Mouse (Mus musculus): ENCODE results near the gene Gnb1.

DNA sequence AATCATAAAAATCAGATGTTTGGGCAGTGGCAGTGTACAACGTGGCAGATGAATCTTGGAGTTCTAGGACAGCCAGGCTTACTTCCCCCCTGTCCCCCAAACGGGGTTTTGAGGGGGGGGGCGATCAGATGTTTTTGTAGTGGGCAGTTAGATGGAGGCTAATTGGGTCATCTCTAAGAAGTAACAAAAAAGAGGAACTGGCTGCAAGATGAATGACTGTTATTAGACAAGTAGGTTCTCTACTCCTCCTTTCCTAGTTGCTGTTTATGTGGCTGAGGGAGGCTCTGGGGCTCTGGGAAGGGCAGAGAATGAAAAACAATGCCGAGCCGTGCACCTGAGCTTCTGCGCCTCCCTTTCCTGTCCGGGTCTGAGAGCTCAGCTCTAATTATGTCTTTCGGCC is 13.9 kb downstream of the Gnb1 start:
- TF ChIP-seq CTCF (IDR thresholded peaks at IDR 0.05; ENCODE audit: low read depth, low read length), result no peak
- TF ChIP-seq GATA1 (IDR thresholded peaks at IDR 0.05; ENCODE audit: borderline replicate concordance, low read length), result no peak

Measured in G1E (cell line).